Mouse (Mus musculus): Measurements from ENCODE around the gene Ncl. TPM values are rescaled to one million over a fixed set of nuclear protein-coding genes. Genes with fewer than 3 reads are reported as not detected.
"Not testable (repeated sequence)": the region's sequence is repeated elsewhere in the genome, so short reads cannot be mapped to it uniquely, and the experiment has no call there.

Gene Ncl
- polyA plus RNA-seq, 1 experiment from 2014 or later: 408 TPM

- H3K4me3 ChIP-seq (ENCODE audit: low read depth, low read length): no peak overlapping the region
- H3K9ac ChIP-seq: no peak overlapping the region
- no peak overlapping the region for H3K27ac ChIP-seq (ENCODE audit: low read depth)
- H3K9me3 ChIP-seq (ENCODE audit: low read depth, low read length): no peaks in the 10 kb centered on the region
- H3K27me3 ChIP-seq (ENCODE audit: insufficient read depth, low read length): no peaks in the 10 kb centered on the region
- no peak for TF ChIP-seq CTCF (IDR thresholded peaks at IDR 0.05; ENCODE audit: low read depth)
- H3K4me2 ChIP-seq: no peak overlapping the region
- ATAC-seq (ENCODE audit: insufficient read depth) (no peak), DNase-seq (no peak)
- WGBS: 80% methylated on average over 1 of the region's 1 CpGs
- H3K4me1 ChIP-seq (ENCODE audit: insufficient read depth): no peaks in the 10 kb centered on the region
- H3K36me3 ChIP-seq (ENCODE audit: insufficient read depth): peaks cover 21% of the 10 kb centered on the region
Measured at GRCm38 (mm10) chr1:86343087-86343645, 16.0 kb downstream of the Ncl start.

GRCm38 (mm10) chr1:86342371-86342770 is 16.8 kb downstream of the Ncl start:
- Histone ChIP-seq H3K27ac (ENCODE audit: low read depth) (no peak overlapping the region), H3K9me3 (ENCODE audit: low read depth, low read length) (no peaks in the 10 kb centered on the region), H3K9ac (no peak overlapping the region), H3K4me3 (ENCODE audit: low read depth, low read length) (no peak overlapping the region), H3K4me2 (no peak overlapping the region), H3K27me3 (ENCODE audit: insufficient read depth, low read length) (no peaks in the 10 kb centered on the region), H3K4me1 (ENCODE audit: insufficient read depth) (no peaks in the 10 kb centered on the region), H3K36me3 (ENCODE audit: insufficient read depth) (peaks cover 13% of the 10 kb centered on the region; the same call in 1 of the 2 replicates)
- no peak for ATAC-seq (ENCODE audit: insufficient read depth)
- no peak for DNase-seq
- TF ChIP-seq CTCF (IDR thresholded peaks at IDR 0.05; ENCODE audit: low read depth): no peak
- WGBS: 86% methylated on average over 2 of the region's 2 CpGs

- 100% methylated on average over 1 of the region's 2 CpGs for WGBS
- ATAC-seq (ENCODE audit: insufficient read depth); H3K4me1 ChIP-seq (ENCODE audit: insufficient read depth); H3K27me3 ChIP-seq (ENCODE audit: insufficient read depth, low read length); H3K36me3 ChIP-seq (ENCODE audit: insufficient read depth); DNase-seq; H3K4me2 ChIP-seq; H3K9ac ChIP-seq; H3K9me3 ChIP-seq (ENCODE audit: low read depth, low read length); H3K27ac ChIP-seq (ENCODE audit: low read depth); H3K4me3 ChIP-seq (ENCODE audit: low read depth, low read length): not testable (repeated sequence)
Measured at GRCm38 (mm10) chr1:86341096-86341495, 18.1 kb downstream of the Ncl start.

- DNase-seq: peak; percentile 94
- WGBS: 26% methylated on average over 4 of the region's 4 CpGs
- H3K9ac ChIP-seq: no peak overlapping the region
- peak; percentile 92 for TF ChIP-seq CTCF (IDR thresholded peaks at IDR 0.05; ENCODE audit: low read depth)
- no peaks in the 10 kb centered on the region for H3K4me1 ChIP-seq (ENCODE audit: insufficient read depth)
- no peaks in the 10 kb centered on the region; the same call in 1 of the 2 replicates for H3K27me3 ChIP-seq (ENCODE audit: insufficient read depth, low read length)
- H3K4me2 ChIP-seq: no peak overlapping the region
- no peaks in the 10 kb centered on the region for H3K36me3 ChIP-seq (ENCODE audit: insufficient read depth)
- no peak overlapping the region for H3K4me3 ChIP-seq (ENCODE audit: low read depth, low read length)
- no peaks in the 10 kb centered on the region for H3K9me3 ChIP-seq (ENCODE audit: low read depth, low read length)
- peak; percentile 74 for ATAC-seq (ENCODE audit: insufficient read depth)
- no peak overlapping the region for H3K27ac ChIP-seq (ENCODE audit: low read depth)
Measured at GRCm38 (mm10) chr1:86339156-86339812, 19.9 kb downstream of the Ncl start.

GRCm38 (mm10) chr1:86336330-86336729 is 22.9 kb downstream of the Ncl start:
- 17% methylated on average over 2 of the region's 2 CpGs for whole genome bisulfite sequencing
- H3K27ac ChIP-seq (ENCODE audit: low read depth): no peak overlapping the region
- H3K9me3 ChIP-seq (ENCODE audit: low read depth, low read length): no peaks in the 10 kb centered on the region
- no peak overlapping the region for H3K9ac ChIP-seq
- no peaks in the 10 kb centered on the region for H3K36me3 ChIP-seq (ENCODE audit: insufficient read depth)
- TF ChIP-seq CTCF (IDR thresholded peaks at IDR 0.05; ENCODE audit: low read depth): no peak
- no peak for DNase-seq
- H3K4me2 ChIP-seq: no peak overlapping the region
- H3K4me3 ChIP-seq (ENCODE audit: low read depth, low read length): no peak overlapping the region
- no peaks in the 10 kb centered on the region for H3K4me1 ChIP-seq (ENCODE audit: insufficient read depth)
- no peaks in the 10 kb centered on the region; the same call in 1 of the 2 replicates for H3K27me3 ChIP-seq (ENCODE audit: insufficient read depth, low read length)
- no peak for ATAC-seq (ENCODE audit: insufficient read depth)

- H3K27me3 ChIP-seq (ENCODE audit: insufficient read depth, low read length): no peaks in the 10 kb centered on the region
- no peak overlapping the region for H3K4me2 ChIP-seq
- no peak overlapping the region for H3K4me3 ChIP-seq (ENCODE audit: low read depth, low read length)
- no peaks in the 10 kb centered on the region for H3K9me3 ChIP-seq (ENCODE audit: low read depth, low read length)
- H3K36me3 ChIP-seq (ENCODE audit: insufficient read depth): no peaks in the 10 kb centered on the region
- DNase-seq (no peak), ATAC-seq (ENCODE audit: insufficient read depth) (no peak)
- TF ChIP-seq CTCF (IDR thresholded peaks at IDR 0.05; ENCODE audit: low read depth): no peak
- no peak overlapping the region for H3K27ac ChIP-seq (ENCODE audit: low read depth)
- H3K9ac ChIP-seq: no peak overlapping the region
- WGBS: 76% methylated on average over 6 of the region's 8 CpGs
- H3K4me1 ChIP-seq (ENCODE audit: insufficient read depth): no peaks in the 10 kb centered on the region
Measured at GRCm38 (mm10) chr1:86320822-86321413, 38.3 kb downstream of the Ncl start.

- Histone ChIP-seq H3K4me2 (peak overlapping the region; percentile 18; the same call in 1 of the 2 replicates), H3K36me3 (ENCODE audit: insufficient read depth) (no peaks in the 10 kb centered on the region), H3K27ac (ENCODE audit: low read depth) (no peak overlapping the region), H3K27me3 (ENCODE audit: insufficient read depth, low read length) (no peaks in the 10 kb centered on the region), H3K9ac (no peak overlapping the region), H3K4me1 (ENCODE audit: insufficient read depth) (no peaks in the 10 kb centered on the region; the same call in 1 of the 2 replicates), H3K4me3 (ENCODE audit: low read depth, low read length) (no peak overlapping the region), H3K9me3 (ENCODE audit: low read depth, low read length) (no peaks in the 10 kb centered on the region)
- DNase-seq: peak; percentile 21
- TF ChIP-seq CTCF (IDR thresholded peaks at IDR 0.05; ENCODE audit: low read depth): peak; percentile 49
- ATAC-seq (ENCODE audit: insufficient read depth): no peak
- 19% methylated on average over 15 of the region's 15 CpGs for WGBS
Measured at GRCm38 (mm10) chr1:86313772-86314125, 45.5 kb downstream of the Ncl start.

Data from lung, embryonic 14.5 days (tissue).